Mouse (Mus musculus) forebrain, postnatal 0 days (tissue): ENCODE measurements at regions not wholly inside any gene's neighbourhood (a gene's known extent, or its start where the extent isn't known, plus 50 kb on each side); places are given as distances from the start of the nearest gene placed in this dataset.

Source experiments
- ATAC-seq: fragments of 200-750 bp; cut with Nextera tagmentation; 2 replicates; pipeline ENCODE4 v1.8.0; 2017; ENCODE audit warnings: mild to moderate bottlenecking, moderate library complexity
- DNase-seq: peaks from one replicate; pipeline ENCODE4 v3.0.0-alpha.2; 2015
- H3K27ac ChIP-seq: fragments of 300-500 bp; sonication (generic); 2 replicates; pipeline ENCODE4 v1.5.1; 2014; ENCODE audit warnings: low read depth, mild to moderate bottlenecking, antibody characterized with exemption, low read length, moderate library complexity, mixed read lengths
- H3K27me3 ChIP-seq: fragments of 300-500 bp; sonication (generic); 2 replicates; pipeline ENCODE4 v1.6.1; 2014; ENCODE audit warnings: mild to moderate bottlenecking, low read length, mixed read lengths; ENCODE audit not compliant: insufficient read depth
- H3K36me3 ChIP-seq: fragments of 300-500 bp; sonication (generic); 2 replicates; pipeline ENCODE4 v1.6.1; 2014; ENCODE audit warnings: mild to moderate bottlenecking, moderate library complexity; ENCODE audit not compliant: insufficient read depth
- H3K4me1 ChIP-seq: fragments of 300-500 bp; sonication (generic); 2 replicates; pipeline ENCODE4 v1.6.1; 2014; ENCODE audit warnings: antibody characterized with exemption; ENCODE audit not compliant: insufficient read depth
- H3K4me2 ChIP-seq: fragments of 300-500 bp; sonication (generic); 2 replicates; pipeline ENCODE4 v1.6.1; 2014; ENCODE audit warnings: low read depth, mild to moderate bottlenecking, moderate library complexity
- H3K4me3 ChIP-seq: fragments of 300-500 bp; sonication (generic); 2 replicates; pipeline ENCODE4 v1.5.1; 2014; ENCODE audit warnings: low read depth, low read length, mixed read lengths
- H3K9ac ChIP-seq: fragments of 300-500 bp; sonication (generic); 2 replicates; pipeline ENCODE4 v1.6.1; 2014; ENCODE audit warnings: mild to moderate bottlenecking
- H3K9me3 ChIP-seq: fragments of 300-500 bp; sonication (generic); 2 replicates; pipeline ENCODE4 v1.6.1; 2016; ENCODE audit warnings: low read length
- CTCF ChIP-seq: sonication (generic); IDR thresholded peaks from 2 replicates; pipeline ENCODE4 v1.5.1; 2016; ENCODE audit warnings: antibody characterized with exemption, control low read depth, low read depth
- WGBS: fragments of 180-500 bp; shearing (Covaris S2); extraction: QIAGEN DNeasy Blood & Tissue Kit; methylation state at CpG from one replicate; pipeline ENCODE4 v1.1.7; 2014; 5-methylcytosine and 5-hydroxymethylcytosine counted together

- TF ChIP-seq CTCF, result no peak
- H3K9me3 ChIP-seq, result no peaks in the 10 kb centered on the region
- no peak overlapping the region for H3K4me3 ChIP-seq
- no peak for ATAC-seq
- H3K27me3 ChIP-seq, result no peaks in the 10 kb centered on the region
- no peaks in the 10 kb centered on the region for H3K4me1 ChIP-seq
- no peak overlapping the region for H3K9ac ChIP-seq
- no peak overlapping the region for H3K4me2 ChIP-seq
- WGBS, result 55% methylated on average over 3 of the region's 3 CpGs
- DNase-seq, result no peak
- no peaks in the 10 kb centered on the region for H3K36me3 ChIP-seq
- no peak overlapping the region for H3K27ac ChIP-seq
These were observed 568.6 kb upstream of the B3galt2 start for GRCm38 (mm10) chr1:143071781-143072382.

- Histone ChIP-seq H3K4me1 (no peaks in the 10 kb centered on the region), H3K36me3 (no peaks in the 10 kb centered on the region), H3K27me3 (no peaks in the 10 kb centered on the region), H3K9me3 (no peaks in the 10 kb centered on the region), H3K4me3 (no peak overlapping the region), H3K9ac (no peak overlapping the region), H3K4me2 (no peak overlapping the region), H3K27ac (no peak overlapping the region)
- no peak for TF ChIP-seq CTCF
- DNase-seq (no peak), ATAC-seq (no peak)
- 71% methylated on average over 4 of the region's 4 CpGs for WGBS
These were observed 565.5 kb upstream of the B3galt2 start for GRCm38 (mm10) chr1:143074999-143075398.

- ATAC-seq, result no peak
- WGBS, result 54% methylated on average over 2 of the region's 2 CpGs
- no peak for TF ChIP-seq CTCF
- no peak for DNase-seq
- Histone ChIP-seq H3K4me2 (no peak overlapping the region), H3K4me1 (no peaks in the 10 kb centered on the region), H3K9ac (no peak overlapping the region), H3K27ac (no peak overlapping the region), H3K27me3 (no peaks in the 10 kb centered on the region), H3K9me3 (no peaks in the 10 kb centered on the region), H3K4me3 (no peak overlapping the region), H3K36me3 (no peaks in the 10 kb centered on the region)
These were observed 560.0 kb upstream of the B3galt2 start for GRCm38 (mm10) chr1:143080441-143080840.

GRCm38 (mm10) chr1:143096904-143097303, 543.6 kb upstream of the B3galt2 start:
- Histone ChIP-seq H3K9ac (no peak overlapping the region), H3K4me1 (no peaks in the 10 kb centered on the region), H3K4me2 (no peak overlapping the region), H3K4me3 (no peak overlapping the region), H3K27me3 (no peaks in the 10 kb centered on the region), H3K27ac (no peak overlapping the region), H3K36me3 (no peaks in the 10 kb centered on the region), H3K9me3 (no peaks in the 10 kb centered on the region)
- WGBS, result 81% methylated on average over 4 of the region's 4 CpGs
- TF ChIP-seq CTCF, result no peak
- DNase-seq (no peak), ATAC-seq (no peak)

- no peaks in the 10 kb centered on the region for H3K27me3 ChIP-seq
- no peak for TF ChIP-seq CTCF
- H3K9me3 ChIP-seq, result no peaks in the 10 kb centered on the region
- ATAC-seq (no peak), DNase-seq (no peak)
- no peak overlapping the region for H3K27ac ChIP-seq
- H3K36me3 ChIP-seq, result no peaks in the 10 kb centered on the region
- no peak overlapping the region for H3K9ac ChIP-seq
- no peak overlapping the region for H3K4me2 ChIP-seq
- H3K4me3 ChIP-seq, result no peak overlapping the region
- no peaks in the 10 kb centered on the region for H3K4me1 ChIP-seq
These were observed 542.2 kb upstream of the B3galt2 start for GRCm38 (mm10) chr1:143098307-143098706.

- no peak overlapping the region for H3K27ac ChIP-seq
- H3K4me3 ChIP-seq, result no peak overlapping the region
- DNase-seq, result no peak
- no peak for ATAC-seq
- no peaks in the 10 kb centered on the region for H3K36me3 ChIP-seq
- no peak overlapping the region for H3K4me2 ChIP-seq
- no peaks in the 10 kb centered on the region for H3K4me1 ChIP-seq
- H3K9ac ChIP-seq, result no peak overlapping the region
- no peaks in the 10 kb centered on the region for H3K27me3 ChIP-seq
- no peak for TF ChIP-seq CTCF
- no peaks in the 10 kb centered on the region for H3K9me3 ChIP-seq
These were observed 518.3 kb upstream of the B3galt2 start for GRCm38 (mm10) chr1:143122185-143122584.

GRCm38 (mm10) chr1:143130257-143130656, 510.2 kb upstream of the B3galt2 start:
- Histone ChIP-seq H3K4me2 (no peak overlapping the region), H3K36me3 (no peaks in the 10 kb centered on the region), H3K9ac (no peak overlapping the region), H3K27ac (no peak overlapping the region), H3K9me3 (no peaks in the 10 kb centered on the region), H3K27me3 (no peaks in the 10 kb centered on the region), H3K4me1 (no peaks in the 10 kb centered on the region), H3K4me3 (no peak overlapping the region)
- ATAC-seq (no peak), DNase-seq (no peak)
- TF ChIP-seq CTCF, result no peak
- 88% methylated on average over 1 of the region's 1 CpGs for WGBS

- H3K36me3 ChIP-seq, result no peaks in the 10 kb centered on the region
- ATAC-seq, result no peak
- no peak for TF ChIP-seq CTCF
- H3K4me3 ChIP-seq, result no peak overlapping the region
- no peak for DNase-seq
- H3K4me1 ChIP-seq, result no peaks in the 10 kb centered on the region
- 93% methylated on average over 2 of the region's 2 CpGs for WGBS
- H3K9me3 ChIP-seq, result no peaks in the 10 kb centered on the region
- H3K27me3 ChIP-seq, result no peaks in the 10 kb centered on the region
- no peak overlapping the region for H3K9ac ChIP-seq
- no peak overlapping the region for H3K27ac ChIP-seq
- no peak overlapping the region for H3K4me2 ChIP-seq
These were observed 507.7 kb upstream of the B3galt2 start for GRCm38 (mm10) chr1:143132806-143133205.
